Mouse (Mus musculus) urinary bladder, postnatal 14 days (tissue): ENCODE results near the gene Pomp.
"Not testable (repeated sequence)": the region's sequence is repeated elsewhere in the genome, so short reads cannot be mapped to it uniquely, and the experiment has no call there.

Experiments
- DNase-seq: peaks from one replicate; pipeline ENCODE4 v3.0.0; 2021; ENCODE audit warnings: low spot score

Gene Pomp

DNA sequence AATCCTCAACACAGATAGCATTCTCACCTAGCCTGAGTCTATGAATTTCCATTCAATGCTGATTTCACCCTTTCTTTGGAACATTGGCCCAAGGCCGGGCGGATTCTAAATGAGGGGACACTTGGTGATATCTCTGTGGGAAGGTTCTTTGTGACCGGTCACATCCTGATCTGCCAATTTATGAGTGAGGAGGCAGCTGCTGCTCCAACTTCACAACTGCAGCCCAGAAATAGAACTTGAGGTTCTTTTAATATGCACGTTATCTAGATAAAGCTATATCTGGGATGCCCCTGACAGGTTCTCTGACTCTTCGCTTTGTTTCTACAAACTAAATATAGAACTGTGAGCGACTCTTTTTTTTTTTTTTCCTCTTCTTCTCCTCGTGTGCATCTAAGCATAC, 10.1 kb upstream of the Pomp start:
- no peak for DNase-seq

DNA sequence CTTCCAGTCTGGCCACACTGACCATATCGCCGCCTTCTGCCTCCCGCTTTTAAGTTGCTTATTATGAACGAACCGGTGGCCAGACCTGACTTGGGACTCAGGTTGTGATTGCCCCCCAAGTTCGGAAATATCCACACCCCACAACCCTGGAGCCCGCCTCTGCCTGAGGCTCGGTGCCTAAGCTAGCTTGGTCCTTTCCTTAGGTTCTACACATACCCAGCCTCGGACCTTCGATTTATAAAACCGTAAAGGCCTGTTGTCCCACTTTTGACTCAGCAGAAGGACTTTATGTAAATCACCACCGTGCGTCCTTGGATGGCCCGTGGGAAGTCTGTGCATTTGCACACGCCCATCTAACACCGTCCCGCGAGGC, 199 bp upstream of the Pomp start:
- DNase-seq: no peak

DNA sequence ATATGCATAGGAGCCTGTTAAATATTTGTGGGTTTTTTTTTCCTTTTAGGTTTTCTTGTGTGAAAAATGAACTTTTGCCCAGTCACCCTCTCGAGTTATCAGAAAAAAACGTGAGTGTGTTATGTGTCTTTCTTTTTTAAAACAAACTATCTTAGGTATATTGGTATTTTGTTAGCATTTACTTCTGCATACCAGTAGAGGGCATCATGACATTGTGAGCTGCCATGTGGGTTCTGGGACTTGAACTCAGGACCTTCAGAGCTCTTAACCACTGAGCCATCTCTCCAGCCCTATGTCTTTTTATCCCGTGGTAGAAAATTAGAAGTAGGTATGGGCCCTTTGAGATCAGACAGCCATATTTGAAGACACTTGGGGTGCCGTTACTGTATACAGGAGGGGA, 8.4 kb downstream of the Pomp start:
- no peak for DNase-seq

DNA sequence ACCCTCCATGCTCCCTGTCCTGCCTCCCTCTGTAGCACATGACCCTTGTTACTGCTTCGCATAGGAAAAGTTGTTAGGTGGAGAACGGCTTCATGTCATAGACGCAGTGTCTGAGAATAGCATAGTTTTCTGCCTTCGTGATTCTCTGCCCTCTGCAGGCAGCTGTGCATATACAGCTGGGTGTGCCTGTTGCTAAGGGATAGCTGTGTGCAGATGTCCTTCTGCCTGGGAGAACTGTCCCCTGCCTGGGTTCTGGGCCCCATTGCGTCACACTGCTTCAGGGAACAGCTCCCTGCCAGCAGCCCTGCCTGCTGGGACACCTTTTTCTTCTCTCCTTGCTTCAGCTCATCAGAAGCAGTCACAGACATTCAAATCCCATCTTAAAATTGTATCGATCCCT, 9.3 kb downstream of the Pomp start:
- no peak for DNase-seq

DNA sequence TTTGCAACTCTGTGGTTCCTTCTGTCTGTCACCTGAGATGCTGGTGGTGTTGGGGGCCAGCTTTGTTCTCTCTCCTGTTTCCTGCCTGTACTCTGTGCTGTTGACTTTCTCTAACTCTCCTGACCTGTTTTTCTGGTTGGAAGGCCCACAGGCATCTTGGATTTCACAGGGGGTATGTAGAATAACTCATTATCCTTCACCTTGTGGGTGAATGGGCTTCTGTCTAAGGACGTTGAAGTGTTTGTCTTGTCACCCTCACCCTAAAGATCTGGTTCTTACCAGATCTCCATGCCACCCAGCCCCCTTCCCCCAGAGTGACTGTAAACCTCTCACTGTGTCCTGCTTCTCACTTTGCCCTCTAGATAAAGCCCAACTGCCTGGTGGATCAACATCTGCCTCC, 10.0 kb downstream of the Pomp start:
- no peak for DNase-seq

DNA sequence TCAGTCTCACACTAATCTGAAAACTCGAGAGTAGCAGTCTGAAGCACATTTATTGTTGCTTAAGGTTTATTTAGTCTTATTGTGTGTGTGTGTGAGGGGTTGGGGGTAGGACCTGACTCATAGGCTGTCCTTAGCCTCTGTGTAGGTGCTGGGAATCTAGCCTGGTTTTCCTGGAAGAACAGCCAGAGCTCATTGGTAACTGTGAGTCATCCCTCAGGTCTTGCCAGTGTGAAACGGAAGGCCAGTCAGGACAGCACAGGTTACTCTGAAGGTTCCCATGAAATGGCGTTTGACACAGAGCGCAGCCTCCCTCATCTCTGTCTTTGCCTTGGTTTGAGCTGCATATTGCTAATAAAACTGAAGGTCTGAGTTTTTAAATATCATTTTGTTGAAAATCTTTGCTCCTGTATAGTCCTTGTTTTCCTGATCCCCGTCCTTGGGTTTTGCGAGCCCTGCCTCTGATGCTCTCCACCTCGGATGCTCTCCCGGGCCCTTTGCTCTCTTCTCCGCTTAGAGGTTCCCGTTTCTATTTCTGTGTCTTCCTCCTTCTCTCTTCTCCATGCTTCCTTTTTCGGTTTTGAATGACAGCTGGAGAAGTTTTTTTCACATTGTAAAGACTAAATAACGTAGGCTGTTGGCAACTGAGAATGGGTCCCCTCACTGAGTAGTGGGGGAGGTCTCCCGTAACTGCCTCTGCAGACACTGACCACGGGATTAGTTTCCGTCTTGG, 11.0 kb downstream of the Pomp start:
- no peak for DNase-seq

DNA sequence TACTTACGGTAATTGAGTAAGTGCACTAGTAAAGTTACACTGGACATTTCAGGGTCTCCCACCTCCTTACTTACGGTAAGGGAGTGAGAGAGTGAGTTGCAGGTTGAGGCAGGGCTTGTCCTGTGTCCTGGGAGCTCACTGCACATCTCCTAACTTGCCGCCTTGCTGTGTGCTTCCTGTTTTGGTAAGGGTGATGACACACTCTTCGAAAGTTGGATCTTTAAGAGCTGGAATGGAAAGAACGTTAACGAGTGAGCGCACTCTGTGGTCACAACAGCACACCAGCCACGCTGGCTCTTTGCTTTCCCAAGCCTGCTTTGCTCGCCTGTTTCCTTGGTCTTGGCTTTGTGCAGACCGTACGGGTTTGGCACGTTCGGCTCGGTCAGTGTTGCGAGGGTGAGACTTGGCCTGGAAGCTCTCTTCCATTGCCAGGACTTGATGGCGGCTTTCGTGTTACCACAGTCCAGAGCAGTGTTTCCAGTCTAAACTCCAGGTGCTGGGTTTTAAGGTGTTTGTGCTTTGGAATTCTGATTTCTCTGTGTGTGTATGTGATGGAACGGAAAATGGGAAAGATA, 14.3 kb downstream of the Pomp start:
- no peak for DNase-seq

DNA sequence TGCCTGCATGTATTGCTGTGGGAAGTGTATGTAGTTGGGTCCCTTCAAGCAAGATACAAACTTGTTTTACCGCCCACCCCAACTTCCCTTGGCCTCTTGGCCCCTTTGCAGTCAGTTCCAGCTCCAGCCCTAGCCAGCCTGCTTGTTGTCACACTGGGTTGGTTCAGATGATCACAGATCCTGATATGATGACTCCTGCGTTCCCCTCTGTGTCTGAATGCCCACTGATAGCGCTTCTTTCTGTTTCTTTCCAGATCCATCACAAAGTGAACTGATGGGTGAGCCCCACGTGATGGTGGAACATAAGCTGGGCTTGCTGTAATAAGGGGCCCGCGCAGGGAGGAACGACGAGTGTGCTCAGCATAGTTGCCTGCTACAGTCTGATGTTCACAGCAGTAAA, 14.9 kb downstream of the Pomp start:
- DNase-seq: no peak

DNA sequence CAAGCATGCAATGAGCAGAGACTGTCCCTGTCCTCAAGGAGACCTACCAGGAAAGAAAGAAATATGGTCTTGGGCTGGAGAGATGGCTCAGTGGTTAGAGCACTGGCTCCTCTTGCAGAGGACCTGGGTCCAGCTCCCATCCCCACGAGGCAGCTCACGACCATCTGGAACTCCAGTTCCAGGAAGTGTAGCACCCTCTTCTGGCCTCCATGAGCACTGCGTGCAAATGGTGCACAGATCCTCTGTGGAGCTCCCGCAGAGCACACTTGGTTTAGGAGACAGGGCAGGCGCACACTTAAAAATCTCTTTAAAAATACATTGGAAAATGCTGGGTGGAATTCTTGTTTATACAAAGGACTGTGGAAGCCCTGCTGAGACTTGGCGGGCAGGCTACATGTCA, 17.3 kb downstream of the Pomp start:
- DNase-seq: no peak

DNA sequence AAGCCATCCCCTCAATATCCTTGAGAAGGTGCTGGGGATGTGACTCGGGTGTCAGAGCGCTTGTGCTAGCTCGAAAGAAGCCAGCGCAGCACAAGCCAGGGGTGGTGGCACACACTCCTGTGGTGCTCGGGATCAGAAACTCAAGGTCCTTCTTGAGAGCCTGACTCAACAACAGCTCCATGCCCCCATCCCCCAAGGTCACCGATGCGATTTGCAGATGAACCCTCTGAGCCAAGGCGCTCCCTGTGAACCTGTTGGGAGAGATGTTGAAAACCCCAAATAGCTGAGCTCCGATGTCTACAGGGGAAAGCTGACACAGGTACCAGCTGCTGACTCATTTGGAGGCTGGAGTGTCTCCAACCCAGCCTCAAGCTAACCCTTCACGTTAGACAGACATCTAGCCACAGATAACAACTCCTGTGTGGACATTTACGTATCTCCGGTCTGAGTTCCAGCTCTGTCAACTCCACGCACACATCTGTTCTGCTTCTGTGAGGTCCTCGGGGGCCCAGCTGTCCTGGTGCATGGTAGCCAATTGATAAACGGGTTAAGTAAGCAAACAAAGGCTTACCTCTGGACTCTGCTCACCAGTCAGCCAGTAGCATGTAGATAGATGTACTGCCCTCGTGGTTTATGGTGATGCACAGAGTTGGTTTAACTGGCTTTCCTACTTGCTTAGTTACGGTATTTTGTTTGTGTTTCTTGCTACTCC, 19.9 kb downstream of the Pomp start:
- no peak for DNase-seq

DNA sequence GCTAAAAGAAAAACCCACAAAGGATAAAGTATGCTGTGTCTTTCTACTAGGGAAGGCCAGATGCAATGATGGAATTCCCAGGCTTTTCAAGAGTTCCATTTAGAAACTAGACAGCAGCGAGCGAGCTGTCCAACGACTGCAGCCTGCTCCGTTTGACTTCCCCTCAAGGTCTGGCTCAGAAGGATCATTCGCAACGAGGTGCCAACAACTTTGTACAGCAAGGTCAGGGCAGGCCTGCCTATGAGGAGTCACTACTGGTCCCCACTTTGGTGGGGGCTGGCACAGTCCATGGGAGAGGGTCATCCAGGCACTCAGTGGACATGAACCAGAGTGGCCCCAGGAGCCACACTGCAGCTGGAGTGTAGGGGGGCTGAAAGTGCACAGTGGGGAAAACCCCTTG, 23.3 kb downstream of the Pomp start:
- no peak for DNase-seq

DNA sequence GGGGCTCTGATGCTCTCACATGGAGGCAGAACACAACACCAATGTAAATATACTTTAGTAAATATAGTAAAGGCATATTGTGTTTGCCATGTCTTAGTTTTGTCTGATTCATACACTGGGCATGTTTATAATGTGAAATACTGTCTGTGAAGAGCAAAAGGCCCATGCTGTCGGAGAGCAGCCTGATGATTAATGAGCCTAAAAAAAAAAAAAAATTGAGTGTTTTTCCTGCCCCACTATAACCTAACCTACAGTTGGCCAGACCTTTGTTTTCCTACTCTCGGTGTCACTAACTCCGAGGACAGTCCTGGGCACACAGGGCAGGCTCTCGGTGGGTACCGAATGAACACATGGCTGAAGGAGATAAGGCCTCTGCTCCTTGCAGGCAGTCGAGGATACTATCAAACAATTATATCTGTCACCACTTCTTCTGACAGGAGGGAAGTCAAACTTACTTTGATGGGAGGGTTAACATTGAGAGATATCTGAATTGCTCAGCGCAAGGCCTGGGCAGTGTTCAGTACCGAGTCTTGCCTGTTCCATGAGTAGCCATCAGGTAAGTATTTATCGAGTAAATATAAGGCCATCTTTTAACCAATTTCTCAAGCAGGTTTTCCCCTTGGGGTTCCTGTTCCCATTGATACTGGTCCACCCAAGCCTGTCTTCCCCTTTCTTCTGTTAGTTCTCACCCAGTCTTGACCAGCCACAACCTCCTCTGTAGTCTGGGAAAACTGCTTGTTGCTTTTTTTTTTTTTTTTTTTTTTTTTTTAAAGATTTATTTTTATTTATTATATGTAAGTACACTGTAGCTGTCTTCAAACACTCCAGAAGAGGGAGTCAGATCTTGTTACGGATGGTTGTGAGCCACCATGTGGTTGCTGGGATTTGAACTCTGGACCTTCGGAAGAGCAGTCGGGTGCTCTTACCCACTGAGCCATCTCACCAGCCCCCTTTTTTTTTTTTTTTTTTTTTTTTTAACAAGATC, 28.3 kb downstream of the Pomp start:
- DNase-seq: no peak

DNA sequence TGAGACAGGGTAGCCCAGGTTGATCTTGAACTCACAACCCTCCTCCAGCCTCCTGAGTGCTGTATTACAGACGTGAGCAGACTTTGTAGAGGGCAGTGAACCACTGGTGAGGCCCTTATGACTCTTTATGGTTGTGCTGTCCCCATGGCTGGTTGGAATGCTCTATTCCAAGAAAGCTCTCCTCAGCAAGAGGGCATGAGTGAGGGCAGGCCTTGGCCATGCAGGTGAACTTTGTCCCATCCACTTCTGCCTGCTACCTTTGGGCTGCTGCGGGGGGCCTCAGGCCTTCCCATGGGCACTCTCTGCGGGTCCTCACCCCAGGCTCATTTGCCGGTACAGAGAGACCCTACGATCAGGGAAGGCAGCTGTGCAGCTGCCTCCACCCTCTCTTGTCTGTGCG, 32.5 kb downstream of the Pomp start:
- DNase-seq: no peak

DNA sequence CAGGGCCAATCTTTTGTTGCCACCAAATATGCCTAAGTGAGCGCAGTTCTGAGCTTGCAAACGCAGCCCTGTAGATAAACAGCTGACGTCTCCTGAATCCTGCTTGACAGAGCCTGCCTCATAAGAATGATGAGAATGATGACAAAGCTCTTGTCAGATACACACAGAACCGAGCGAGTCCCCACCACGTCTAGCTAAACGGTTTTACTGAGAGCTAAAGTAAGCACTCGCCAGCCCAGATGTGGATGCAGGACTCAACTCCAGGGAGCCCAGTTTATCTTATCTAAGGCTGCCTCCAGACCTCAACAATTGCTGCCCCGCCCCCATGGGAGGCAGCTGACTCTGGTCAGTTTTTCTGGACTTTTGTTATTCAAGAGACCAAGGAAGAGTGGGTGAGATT, 32.9 kb downstream of the Pomp start:
- DNase-seq: no peak

DNA sequence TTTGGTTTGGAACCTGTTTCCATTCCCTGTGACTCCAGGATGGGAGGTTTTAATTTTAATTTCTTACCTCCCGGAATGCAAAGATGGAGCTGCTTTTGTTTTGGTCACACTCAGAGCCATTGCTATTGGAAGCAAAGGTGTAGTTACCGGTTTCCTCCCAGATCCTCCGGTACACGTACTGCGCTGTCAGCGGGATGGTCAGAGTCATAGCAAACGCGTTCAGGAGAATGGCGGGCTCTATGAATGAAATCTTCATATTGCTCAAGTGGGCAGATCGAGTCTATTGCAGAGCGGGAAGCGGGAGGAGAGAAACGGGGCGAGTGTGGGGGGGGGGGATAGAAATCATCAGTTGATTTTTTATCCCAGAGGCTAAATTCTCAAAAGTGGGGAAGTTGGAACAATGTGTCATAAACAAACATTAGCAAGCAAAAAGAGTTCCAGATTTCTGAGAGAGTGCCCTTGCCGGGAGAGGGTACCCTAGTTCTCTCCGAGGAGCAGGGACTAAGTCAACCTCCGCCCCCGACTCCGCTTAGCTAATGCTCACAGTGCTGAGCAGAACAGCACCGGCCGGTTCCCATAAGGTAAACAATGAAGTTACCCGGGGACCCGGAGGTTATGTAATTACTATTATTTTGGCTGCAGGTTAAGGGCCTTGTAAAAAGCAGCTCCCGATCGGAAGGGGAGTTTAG, 33.6 kb downstream of the Pomp start:
- DNase-seq: peak; percentile 63

DNA sequence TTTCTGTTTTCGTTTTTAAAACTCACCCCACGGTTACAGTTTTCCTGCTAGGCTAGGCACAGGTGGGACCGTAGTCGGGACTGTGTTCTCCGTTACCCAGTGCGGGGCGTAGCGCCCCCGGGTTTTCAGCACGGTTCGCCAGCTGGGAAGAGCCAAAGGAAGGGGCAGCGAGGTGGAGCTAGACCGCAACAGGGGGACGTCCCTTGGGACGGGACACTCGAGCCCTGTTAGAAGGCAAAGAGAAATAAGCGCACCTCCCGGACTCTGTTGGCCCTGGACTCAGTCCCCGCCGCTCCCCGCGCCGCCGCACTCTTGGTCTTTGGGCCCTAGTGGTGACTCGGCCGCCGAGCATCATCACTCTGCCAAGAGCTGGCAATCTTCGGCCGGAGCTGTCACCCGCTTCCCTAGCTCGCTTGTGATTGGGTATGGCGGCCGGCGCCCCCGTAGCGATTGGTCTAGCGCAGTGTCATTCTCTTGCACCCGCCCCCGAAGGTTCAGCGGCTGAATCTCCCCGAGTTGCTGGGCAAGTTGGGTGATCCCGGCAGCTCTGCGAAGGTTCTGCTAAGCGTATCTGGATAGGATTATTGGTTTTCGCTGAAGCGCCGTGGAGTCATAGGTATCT, 34.3 kb downstream of the Pomp start, which contains the start of gene Slc46a3:
TSS of gene Slc46a3 (minus strand) at position 361 of the 622 bp plus-strand sequence.
- DNase-seq: peak; percentile 91

DNA sequence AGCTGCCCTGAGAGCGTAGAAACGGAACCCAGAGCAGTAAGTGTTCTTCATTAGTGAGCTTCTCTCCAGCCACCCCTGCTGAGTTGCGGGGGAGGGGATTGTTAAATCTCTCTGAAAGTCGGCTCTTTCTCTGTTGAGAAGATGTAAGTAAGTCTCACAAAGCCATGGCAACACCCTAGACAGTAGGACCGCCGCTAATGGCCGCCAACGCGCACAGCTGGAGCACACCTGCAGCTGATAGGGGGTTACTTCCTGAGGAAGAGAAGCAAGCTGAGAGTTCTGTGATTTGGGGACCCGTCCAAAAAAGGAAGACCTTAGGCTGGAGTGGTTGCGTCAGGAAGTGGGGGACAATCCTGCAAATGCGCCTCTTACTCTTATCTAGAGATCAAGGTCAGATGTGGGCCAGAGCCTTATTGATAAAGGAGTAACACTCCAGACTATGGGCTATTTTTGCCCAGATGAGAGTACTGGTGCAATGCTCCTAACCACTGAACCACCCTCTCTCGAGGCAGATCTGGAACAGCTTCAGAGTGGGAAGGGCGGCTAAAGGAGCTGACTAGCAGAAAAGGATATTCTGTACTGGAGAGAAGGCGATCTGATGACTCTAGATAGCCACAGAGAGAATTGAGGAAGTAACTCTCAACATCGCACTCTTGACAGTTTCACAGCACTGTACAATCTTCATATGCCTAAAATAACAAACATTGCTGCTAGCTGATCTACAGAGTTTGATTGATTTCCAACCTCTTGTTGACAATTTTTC, 35.4 kb downstream of the Pomp start:
- DNase-seq: no peak

DNA sequence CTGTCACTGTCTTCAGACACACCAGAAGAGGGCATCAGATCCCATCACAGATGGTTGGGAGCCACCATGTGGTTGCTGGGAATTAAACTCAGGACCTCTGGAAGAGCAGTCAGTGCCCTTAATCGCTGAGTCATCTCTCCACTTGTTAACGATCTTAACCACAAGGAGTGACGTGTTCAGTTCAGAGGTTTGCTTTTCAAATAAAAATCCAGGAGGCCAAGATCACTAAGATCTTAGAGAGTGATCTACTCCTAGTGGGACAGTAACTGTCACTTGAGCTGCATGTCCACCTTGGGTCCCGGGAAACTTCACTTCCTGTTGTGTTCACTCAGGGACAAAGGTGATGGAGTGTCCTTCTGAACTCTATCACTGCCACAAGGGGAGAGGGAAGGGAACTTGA, 36.2 kb downstream of the Pomp start:
- not testable (repeated sequence) for DNase-seq

DNA sequence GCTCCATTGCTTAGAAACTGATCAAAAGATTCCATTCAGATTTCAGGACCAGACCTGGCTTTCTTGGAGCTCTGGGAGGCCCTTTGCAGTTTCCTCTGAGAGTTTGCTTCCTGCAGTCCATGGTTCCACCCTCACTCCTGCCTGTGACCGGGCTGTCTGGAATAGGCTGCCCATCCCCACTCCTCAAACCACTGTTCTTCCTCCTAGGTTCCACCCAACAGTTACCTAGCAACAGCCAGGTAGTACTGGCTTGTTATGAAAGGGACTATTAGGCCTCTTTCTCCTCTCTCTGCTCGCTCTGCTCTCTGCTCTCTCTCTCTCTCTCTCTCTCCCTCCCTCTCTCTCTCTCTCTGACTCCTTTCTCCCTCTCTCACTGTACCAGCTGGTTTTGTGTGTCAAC, 38.0 kb downstream of the Pomp start:
- no peak for DNase-seq

DNA sequence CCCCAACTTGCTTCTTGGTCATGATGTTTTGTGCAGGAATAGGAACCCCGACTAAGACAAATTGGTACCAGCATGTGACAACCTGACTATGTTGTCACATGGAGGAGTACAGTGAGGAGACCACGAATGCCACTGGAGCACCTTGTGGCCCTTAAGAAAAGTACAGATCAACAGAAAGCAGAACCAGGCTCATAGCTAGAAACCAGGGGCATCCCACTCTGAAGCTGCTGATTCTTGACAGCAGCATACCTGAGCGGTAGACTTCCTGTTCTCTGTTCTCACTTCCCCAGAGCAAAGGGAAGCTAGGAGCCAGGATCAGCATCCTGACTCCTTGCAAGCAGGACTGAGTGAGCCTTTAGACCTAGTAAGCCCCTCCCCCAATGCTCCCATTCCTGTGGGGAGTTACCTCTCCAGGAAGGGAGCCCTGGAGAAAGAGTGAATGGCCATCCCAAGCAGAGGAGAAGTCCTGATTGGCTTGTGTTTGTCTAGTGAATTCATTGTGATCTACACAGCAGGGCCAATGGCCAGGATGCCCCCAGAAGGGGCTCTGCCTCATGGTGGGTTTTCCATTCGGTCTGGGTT, 38.8 kb downstream of the Pomp start:
- DNase-seq: no peak
